Mouse (Mus musculus) spleen, postnatal 0 days (tissue): Measurements from ENCODE around the gene Invs. TPM values are rescaled to one million over a fixed set of nuclear protein-coding genes. Genes with fewer than 3 reads are reported as not detected.

Experiments
- polyA plus RNA-seq: library from polyadenylated mRNA; unstranded; fragments of >200 nt; fragmentation: Nextera tagmentation; extraction: Ambion mirVana; gene quantifications from 2 replicates; pipeline ENCODE4 v1.2.1, GENCODE M21; 2015

Invs gene
- 3.3 and 3.6 TPM in 2 replicates for polyA plus RNA-seq

GRCm38 (mm10) chr4:48279498-48280134, at the start of gene Invs, which contains the start of gene Erp44:
Gene Invs, plus strand, starts transcription at chr4:48279760.
Gene Erp44, minus strand, starts transcription at chr4:48279558.

GRCm38 (mm10) chr4:48472792-48473650, 193.5 kb downstream of the Invs start, which contains the start of gene Tex10:
Gene Tex10, minus strand, starts transcription at chr4:48473459.

Other genes starting within 250 kb of the Invs start
- gene Nr4a3, start 234.6 kb upstream of the Invs start, polyA plus RNA-seq = 0.04 TPM in 1 of 2 replicates, not detected in the other
- 21.9 and 22.9 TPM in 2 replicates for gene Stx17, start 154.8 kb upstream of the Invs start, polyA plus RNA-seq
- 35.8 and 37.3 TPM in 2 replicates for gene Erp44, start 202 bp upstream of the Invs start, polyA plus RNA-seq
- 21.3 and 24.8 TPM in 2 replicates for gene Tex10, start 193.7 kb downstream of the Invs start, polyA plus RNA-seq